Mouse (Mus musculus) ovary, postnatal 36 days (tissue): ENCODE results near the gene Edrf1.
"Not testable (repeated sequence)": the region's sequence is repeated elsewhere in the genome, so short reads cannot be mapped to it uniquely, and the experiment has no call there.

ENCODE experiments used
- DNase-seq: peaks from one replicate; pipeline ENCODE4 v3.0.0; 2022; ENCODE audit warnings: low spot score, mixed read lengths

The Edrf1 gene

GRCm38 (mm10) chr7:133645716-133646115, 8.4 kb downstream of the Edrf1 start:
- no peak for DNase-seq

- no peak for DNase-seq
These were observed 25.1 kb downstream of the Edrf1 start for GRCm38 (mm10) chr7:133662467-133662866.

- DNase-seq = no peak
These were observed 31.7 kb downstream of the Edrf1 start for GRCm38 (mm10) chr7:133669071-133669470.

- no peak for DNase-seq
These were observed 32.6 kb downstream of the Edrf1 start for GRCm38 (mm10) chr7:133669946-133670345.

- no peak for DNase-seq
These were observed 33.5 kb downstream of the Edrf1 start for GRCm38 (mm10) chr7:133670846-133671245.

- DNase-seq = no peak
These were observed 38.7 kb downstream of the Edrf1 start for GRCm38 (mm10) chr7:133676002-133676401.

- DNase-seq = no peak
These were observed 41.4 kb downstream of the Edrf1 start for GRCm38 (mm10) chr7:133678716-133679115.

GRCm38 (mm10) chr7:133679439-133679838, 42.1 kb downstream of the Edrf1 start:
- no peak for DNase-seq

- DNase-seq = no peak
These were observed 42.6 kb downstream of the Edrf1 start, which contains the start of gene Mmp21 for GRCm38 (mm10) chr7:133679961-133680360. Mmp21 (minus strand) TSS chr7:133680061.

GRCm38 (mm10) chr7:133683626-133684025, 46.3 kb downstream of the Edrf1 start:
- DNase-seq = no peak

GRCm38 (mm10) chr7:133684110-133684509, 46.8 kb downstream of the Edrf1 start:
- no peak for DNase-seq

- no peak for DNase-seq
These were observed 47.4 kb downstream of the Edrf1 start for GRCm38 (mm10) chr7:133684701-133685100.

GRCm38 (mm10) chr7:133685644-133686043, 48.3 kb downstream of the Edrf1 start:
- DNase-seq = not testable (repeated sequence)

- no peak for DNase-seq
These were observed 60.8 kb downstream of the Edrf1 start for GRCm38 (mm10) chr7:133698021-133698709.

- no peak for DNase-seq
These were observed 62.5 kb downstream of the Edrf1 start for GRCm38 (mm10) chr7:133699885-133700284.

GRCm38 (mm10) chr7:133701366-133701765, 64.0 kb downstream of the Edrf1 start:
- DNase-seq = no peak

GRCm38 (mm10) chr7:133702333-133702732, 65.0 kb downstream of the Edrf1 start:
- no peak for DNase-seq

- no peak for DNase-seq
These were observed 66.6 kb downstream of the Edrf1 start for GRCm38 (mm10) chr7:133703906-133704305.

- no peak for DNase-seq
These were observed 70.0 kb downstream of the Edrf1 start for GRCm38 (mm10) chr7:133707301-133707700.

- no peak for DNase-seq
These were observed 78.0 kb downstream of the Edrf1 start for GRCm38 (mm10) chr7:133715387-133715786.

GRCm38 (mm10) chr7:133718580-133718979, 81.2 kb downstream of the Edrf1 start:
- no peak for DNase-seq

GRCm38 (mm10) chr7:133720616-133721015, 83.3 kb downstream of the Edrf1 start:
- DNase-seq = no peak
